Mouse (Mus musculus) Patski (cell line): ENCODE results near the gene Gm11639. TPM values are rescaled to one million over a fixed set of nuclear protein-coding genes. Genes with fewer than 3 reads are reported as not detected.

Source experiments
- ATAC-seq: fragments of 100-300 bp; one replicate; pipeline ENCODE4 v1.8.0; 2021
- CTCF ChIA-PET: fragments of 350-600 bp; sonication (Branson Sonifier 250); formaldehyde crosslinking; loops from one replicate; lab custom pipeline; 2022; ENCODE audit warnings: inconsistent platforms; lab: Charles Lee
- POLR2A ChIA-PET: fragments of 350-600 bp; sonication (Branson Sonifier 250); formaldehyde crosslinking; loops from one replicate; lab custom pipeline; 2022; ENCODE audit warnings: antibody characterized with exemption, inconsistent platforms; lab: Charles Lee
- DNase-seq: peaks from one replicate; pipeline ENCODE4 v3.0.0-alpha.2; 2011; ENCODE audit warnings: low read depth, low spot score
- H3K27me3 ChIP-seq: fragments of 371-371 bp; one replicate; pipeline ENCODE4 v1.5.1; 2021
- CTCF ChIP-seq: fragments of 100-300 bp; IDR thresholded peaks from one replicate; pipeline ENCODE4 v1.5.1; 2021
- in situ Hi-C: fragments of 300-500 bp; cut with MboI; formaldehyde crosslinking; loops from 3 replicates; pipeline ENCODE4 v1.11.1; 2018; ENCODE audit warnings: low pct_unique_long_range_greater_than_20kb, mixed read lengths
- polyA plus RNA-seq: library from polyadenylated mRNA; unstranded; gene quantifications from one replicate; pipeline ENCODE4 v1.2.3, GENCODE M21; 2021

Gene Gm11639
- polyA plus RNA-seq, 1 experiment from 2014 or later, result 0.04 TPM

- in situ Hi-C loops, result loop anchor here (25.0 kb wide), 1 partner anchor 837 kb away; no protein-coding TSS in a partner anchor
- ATAC-seq, result no peak
- CTCF ChIA-PET, result no interaction called here
- no peaks in the 10 kb centered on the region for H3K27me3 ChIP-seq
- TF ChIP-seq CTCF, result no peak
- DNase-seq, result no peak
- POLR2A ChIA-PET, result no interaction called here
Observed at GRCm38 (mm10) chr11:105149766-105150165, 464.3 kb downstream of the Gm11639 start.

- ChIA-PET POLR2A (no interaction called here), CTCF (no interaction called here)
- TF ChIP-seq CTCF, result no peak
- no peaks in the 10 kb centered on the region for H3K27me3 ChIP-seq
- in situ Hi-C loops, result no loop called here
- DNase-seq (no peak), ATAC-seq (no peak)
Observed at GRCm38 (mm10) chr11:105150691-105151090, 465.2 kb downstream of the Gm11639 start.

GRCm38 (mm10) chr11:105151226-105152016 lies 465.9 kb downstream of the Gm11639 start:
- POLR2A ChIA-PET, result interaction anchor here (0.6 kb wide), 2 partner anchors 39 to 976 kb away, joined by 3 to 6 read pairs; no protein-coding TSS in a partner anchor
- TF ChIP-seq CTCF, result no peak
- CTCF ChIA-PET, result no interaction called here
- DNase-seq (no peak), ATAC-seq (no peak)
- in situ Hi-C loops, result no loop called here
- H3K27me3 ChIP-seq, result no peaks in the 10 kb centered on the region

- ATAC-seq (no peak), DNase-seq (no peak)
- in situ Hi-C loops, result no loop called here
- no peaks in the 10 kb centered on the region for H3K27me3 ChIP-seq
- ChIA-PET POLR2A (interaction anchor here (0.6 kb wide), 2 partner anchors 39 to 975 kb away, joined by 3 to 6 read pairs; no protein-coding TSS in a partner anchor), CTCF (no interaction called here)
- TF ChIP-seq CTCF, result no peak
Observed at GRCm38 (mm10) chr11:105152017-105152300, 466.5 kb downstream of the Gm11639 start.

- no peaks in the 10 kb centered on the region for H3K27me3 ChIP-seq
- DNase-seq (no peak), ATAC-seq (no peak)
- ChIA-PET POLR2A (interaction anchor here (0.6 kb wide), 1 partner anchor 38 kb away, joined by 6 read pairs; no protein-coding TSS in a partner anchor), CTCF (no interaction called here)
- no peak for TF ChIP-seq CTCF
- in situ Hi-C loops, result no loop called here
Observed at GRCm38 (mm10) chr11:105152357-105152899, 466.9 kb downstream of the Gm11639 start.

- CTCF ChIA-PET, result no interaction called here
- in situ Hi-C loops, result no loop called here
- POLR2A ChIA-PET, result no interaction called here
- H3K27me3 ChIP-seq, result no peaks in the 10 kb centered on the region
- no peak for TF ChIP-seq CTCF
- peak; percentile 58 for ATAC-seq
- no peak for DNase-seq
Observed at GRCm38 (mm10) chr11:105153068-105153833, 467.7 kb downstream of the Gm11639 start.

GRCm38 (mm10) chr11:105155915-105156314 lies 470.4 kb downstream of the Gm11639 start:
- DNase-seq, result no peak
- ATAC-seq, result no peak
- no peaks in the 10 kb centered on the region for H3K27me3 ChIP-seq
- in situ Hi-C loops, result no loop called here
- ChIA-PET POLR2A (interaction anchor here (0.6 kb wide), 1 partner anchor 574 kb away, joined by 6 read pairs; no protein-coding TSS in a partner anchor), CTCF (no interaction called here)
- TF ChIP-seq CTCF, result no peak

GRCm38 (mm10) chr11:105156748-105157267 lies 471.3 kb downstream of the Gm11639 start:
- ChIA-PET CTCF (no interaction called here), POLR2A (no interaction called here)
- TF ChIP-seq CTCF, result no peak
- ATAC-seq (no peak), DNase-seq (no peak)
- no peaks in the 10 kb centered on the region for H3K27me3 ChIP-seq
- in situ Hi-C loops, result no loop called here

GRCm38 (mm10) chr11:105158047-105158446 lies 472.5 kb downstream of the Gm11639 start:
- H3K27me3 ChIP-seq, result no peaks in the 10 kb centered on the region
- ChIA-PET POLR2A (interaction anchor here (0.9 kb wide), 1 partner anchor 10 kb away, joined by 4 read pairs; no protein-coding TSS in a partner anchor), CTCF (no interaction called here)
- DNase-seq (no peak), ATAC-seq (no peak)
- no peak for TF ChIP-seq CTCF
- in situ Hi-C loops, result no loop called here

GRCm38 (mm10) chr11:105159673-105160360 lies 474.3 kb downstream of the Gm11639 start:
- CTCF ChIA-PET, result no interaction called here

More at GRCm38 (mm10) chr11:105159673-105160360, 474.3 kb downstream of the Gm11639 start:
- H3K27me3 ChIP-seq, result no peaks in the 10 kb centered on the region
- no peak for TF ChIP-seq CTCF
- POLR2A ChIA-PET, result interaction anchor here (0.6 to 0.7 kb wide), 2 partner anchors 59 to 721 kb away, joined by 4 to 6 read pairs; no protein-coding TSS in a partner anchor
- in situ Hi-C loops, result no loop called here
- DNase-seq (no peak), ATAC-seq (peak; percentile 89)
